Mouse (Mus musculus): ENCODE results near the gene Adad2. TPM values are rescaled to one million over a fixed set of nuclear protein-coding genes. Genes with fewer than 3 reads are reported as not detected.
A peak's percentile ranks its signal among the peaks of the same experiment; 100 is the strongest.

The Adad2 gene
- polyA plus RNA-seq, 1 experiment = 0.12 TPM

- TF ChIP-seq POLR2A (IDR thresholded peaks at IDR 0.05; ENCODE audit: borderline replicate concordance, extremely low read depth, insufficient read depth, insufficient read length, poor library complexity, severe bottlenecking) (no peak), CTCF (IDR thresholded peaks at IDR 0.05; ENCODE audit: borderline replicate concordance, extremely low read depth, insufficient read depth, insufficient read length) (no peak)
- no peak for DNase-seq (ENCODE audit: low read depth)
Observed at GRCm38 (mm10) chr8:119641058-119641457, 28.5 kb downstream of the Adad2 start.

- TF ChIP-seq POLR2A (IDR thresholded peaks at IDR 0.05; ENCODE audit: borderline replicate concordance, extremely low read depth, insufficient read depth, insufficient read length, poor library complexity, severe bottlenecking) = no peak
- no peak for TF ChIP-seq CTCF (IDR thresholded peaks at IDR 0.05; ENCODE audit: borderline replicate concordance, extremely low read depth, insufficient read depth, insufficient read length)
- no peak for DNase-seq (ENCODE audit: low read depth)
Observed at GRCm38 (mm10) chr8:119642960-119643359, 30.4 kb downstream of the Adad2 start.

- DNase-seq (ENCODE audit: low read depth) = peak; percentile 66
- TF ChIP-seq POLR2A (IDR thresholded peaks at IDR 0.05; ENCODE audit: borderline replicate concordance, extremely low read depth, insufficient read depth, insufficient read length, poor library complexity, severe bottlenecking) (no peak), CTCF (IDR thresholded peaks at IDR 0.05; ENCODE audit: borderline replicate concordance, extremely low read depth, insufficient read depth, insufficient read length) (no peak)
Observed at GRCm38 (mm10) chr8:119644429-119644960, 31.9 kb downstream of the Adad2 start.

- no peak for TF ChIP-seq POLR2A (IDR thresholded peaks at IDR 0.05; ENCODE audit: borderline replicate concordance, extremely low read depth, insufficient read depth, insufficient read length, poor library complexity, severe bottlenecking)
- TF ChIP-seq CTCF (IDR thresholded peaks at IDR 0.05; ENCODE audit: borderline replicate concordance, extremely low read depth, insufficient read depth, insufficient read length) = no peak
- peak; percentile 81 for DNase-seq (ENCODE audit: low read depth)
Observed at GRCm38 (mm10) chr8:119644981-119645597, 32.5 kb downstream of the Adad2 start.

GRCm38 (mm10) chr8:119646197-119646596 lies 33.6 kb downstream of the Adad2 start:
- DNase-seq (ENCODE audit: low read depth) = no peak
- TF ChIP-seq CTCF (IDR thresholded peaks at IDR 0.05; ENCODE audit: borderline replicate concordance, extremely low read depth, insufficient read depth, insufficient read length) = peak; percentile 13; the same call in 1 of the 2 replicates
- no peak for TF ChIP-seq POLR2A (IDR thresholded peaks at IDR 0.05; ENCODE audit: borderline replicate concordance, extremely low read depth, insufficient read depth, insufficient read length, poor library complexity, severe bottlenecking)

GRCm38 (mm10) chr8:119646846-119647245 lies 34.3 kb downstream of the Adad2 start:
- no peak for DNase-seq (ENCODE audit: low read depth)
- TF ChIP-seq POLR2A (IDR thresholded peaks at IDR 0.05; ENCODE audit: borderline replicate concordance, extremely low read depth, insufficient read depth, insufficient read length, poor library complexity, severe bottlenecking) (no peak), CTCF (IDR thresholded peaks at IDR 0.05; ENCODE audit: borderline replicate concordance, extremely low read depth, insufficient read depth, insufficient read length) (no peak)

DNA sequence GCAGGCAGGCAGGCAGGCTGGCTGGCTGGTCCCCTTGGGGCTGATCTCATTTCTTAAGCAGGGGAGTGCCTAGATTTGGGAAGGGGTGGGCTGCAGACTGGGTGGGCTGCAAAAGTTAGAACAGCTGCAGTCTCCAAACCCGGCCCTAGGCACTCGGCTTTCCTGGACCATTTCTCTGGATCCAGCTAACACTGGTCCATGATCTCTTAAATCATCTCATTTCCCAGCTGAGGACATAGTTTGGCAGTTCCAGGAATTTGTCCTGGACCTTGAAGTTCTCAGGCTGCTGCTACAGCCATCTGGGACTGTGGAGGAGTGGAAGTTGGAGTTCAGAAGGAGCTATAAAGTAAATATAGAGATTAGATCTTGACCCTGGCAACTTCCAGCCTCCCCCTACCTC lies 38.8 kb downstream of the Adad2 start:
- DNase-seq (ENCODE audit: low read depth) = no peak
- no peak for TF ChIP-seq CTCF (IDR thresholded peaks at IDR 0.05; ENCODE audit: borderline replicate concordance, extremely low read depth, insufficient read depth, insufficient read length)
- TF ChIP-seq POLR2A (IDR thresholded peaks at IDR 0.05; ENCODE audit: borderline replicate concordance, extremely low read depth, insufficient read depth, insufficient read length, poor library complexity, severe bottlenecking) = no peak

GRCm38 (mm10) chr8:119656709-119657464 lies 44.3 kb downstream of the Adad2 start:
- no peak for DNase-seq (ENCODE audit: low read depth)
- no peak for TF ChIP-seq POLR2A (IDR thresholded peaks at IDR 0.05; ENCODE audit: borderline replicate concordance, extremely low read depth, insufficient read depth, insufficient read length, poor library complexity, severe bottlenecking)
- peak; percentile 24; the same call in 1 of the 2 replicates for TF ChIP-seq CTCF (IDR thresholded peaks at IDR 0.05; ENCODE audit: borderline replicate concordance, extremely low read depth, insufficient read depth, insufficient read length)

DNA sequence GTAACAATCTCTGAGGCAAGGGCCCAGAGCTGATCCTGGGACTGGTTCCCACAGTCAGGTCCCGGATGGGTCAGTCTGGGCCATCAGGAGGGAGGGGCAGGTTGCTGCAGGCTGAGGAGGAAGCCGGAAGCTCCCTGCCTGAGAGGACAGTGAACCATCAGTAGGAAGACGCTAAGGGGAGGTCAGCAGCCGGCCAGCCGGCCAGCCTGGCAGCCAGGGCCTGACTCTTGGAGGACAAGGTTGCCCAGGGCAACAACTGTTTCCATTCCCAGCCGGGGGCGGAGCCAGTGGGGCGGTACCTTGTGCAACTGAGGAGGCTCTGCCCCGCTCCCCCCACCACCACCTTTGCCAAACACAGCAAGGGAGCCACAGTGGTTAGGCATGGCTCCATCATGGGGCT lies 48.5 kb downstream of the Adad2 start:
- peak; percentile 49 for DNase-seq (ENCODE audit: low read depth)
- TF ChIP-seq POLR2A (IDR thresholded peaks at IDR 0.05; ENCODE audit: borderline replicate concordance, extremely low read depth, insufficient read depth, insufficient read length, poor library complexity, severe bottlenecking) = no peak
- no peak for TF ChIP-seq CTCF (IDR thresholded peaks at IDR 0.05; ENCODE audit: borderline replicate concordance, extremely low read depth, insufficient read depth, insufficient read length)

DNA sequence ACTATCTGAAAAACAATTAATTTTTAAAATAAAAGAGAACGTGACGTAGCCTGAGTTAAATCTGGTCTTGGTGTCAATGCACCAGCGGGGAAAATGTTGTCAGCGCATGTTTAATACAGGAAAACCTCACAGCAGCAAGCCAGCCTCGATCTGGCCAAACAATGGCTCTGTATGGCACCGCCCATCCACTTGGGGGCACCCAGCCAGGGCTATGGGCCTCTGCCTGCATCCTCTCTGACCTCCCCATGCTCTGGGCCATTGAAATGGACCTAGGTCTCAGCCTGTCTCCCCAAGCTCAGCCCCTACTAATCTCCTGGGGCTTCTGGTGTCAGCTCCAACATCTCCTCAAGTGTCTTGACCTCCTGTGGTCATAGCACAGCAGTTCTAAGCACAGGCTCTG lies 49.3 kb downstream of the Adad2 start:
- TF ChIP-seq CTCF (IDR thresholded peaks at IDR 0.05; ENCODE audit: borderline replicate concordance, extremely low read depth, insufficient read depth, insufficient read length) (no peak), POLR2A (IDR thresholded peaks at IDR 0.05; ENCODE audit: borderline replicate concordance, extremely low read depth, insufficient read depth, insufficient read length, poor library complexity, severe bottlenecking) (no peak)
- no peak for DNase-seq (ENCODE audit: low read depth)

DNA sequence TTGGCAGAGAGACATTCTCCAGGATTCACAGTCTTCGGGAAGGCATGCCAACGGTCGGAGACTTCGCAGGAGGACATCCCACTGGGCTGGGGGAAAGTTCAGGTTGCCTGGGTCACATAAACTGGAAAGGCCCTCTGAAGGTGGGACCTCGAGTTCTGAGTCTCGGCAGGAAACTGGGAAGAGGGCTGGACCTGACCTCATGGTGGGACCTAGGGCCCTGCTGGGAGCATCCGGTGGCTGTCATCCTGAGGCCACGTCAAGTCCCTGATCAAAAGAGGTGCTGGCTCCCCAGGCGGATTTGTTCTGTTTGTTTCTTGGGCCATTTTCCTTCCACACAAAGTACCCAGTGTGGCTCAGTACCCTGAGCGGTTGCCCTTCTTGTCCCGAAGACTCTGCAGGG lies 50.9 kb downstream of the Adad2 start:
- DNase-seq (ENCODE audit: low read depth) = no peak
- TF ChIP-seq POLR2A (IDR thresholded peaks at IDR 0.05; ENCODE audit: borderline replicate concordance, extremely low read depth, insufficient read depth, insufficient read length, poor library complexity, severe bottlenecking) (no peak), CTCF (IDR thresholded peaks at IDR 0.05; ENCODE audit: borderline replicate concordance, extremely low read depth, insufficient read depth, insufficient read length) (no peak)
